Mouse (Mus musculus) stomach, postnatal 0 days (tissue): ENCODE measurements around the gene Btbd6. TPM values are rescaled to one million over a fixed set of nuclear protein-coding genes. Genes with fewer than 3 reads are reported as not detected.

Source experiments
- ATAC-seq: fragments of 200-750 bp; cut with Nextera tagmentation; 2 replicates; pipeline ENCODE4 v1.8.0; 2017; ENCODE audit not compliant: low FRiP score, low TSS enrichment
- DNase-seq: peaks from one replicate; pipeline ENCODE4 v3.0.0-alpha.2; 2016; ENCODE audit warnings: low spot score
- H3K27ac ChIP-seq: fragments of 300-500 bp; sonication (generic); replicated peaks from 2 replicates; pipeline ENCODE4 v1.5.1; 2014; ENCODE audit warnings: mild to moderate bottlenecking, control low read depth
- H3K27me3 ChIP-seq: fragments of 300-500 bp; sonication (generic); 2 replicates; pipeline ENCODE4 v1.6.1; 2014; ENCODE audit warnings: low read length; ENCODE audit not compliant: control insufficient read depth, insufficient read depth
- H3K36me3 ChIP-seq: fragments of 300-500 bp; sonication (generic); 2 replicates; pipeline ENCODE4 v1.6.1; 2014; ENCODE audit warnings: low read length, mixed read lengths; ENCODE audit not compliant: control insufficient read depth, insufficient read depth
- H3K4me1 ChIP-seq: fragments of 300-500 bp; sonication (generic); replicated peaks from 2 replicates; pipeline ENCODE4 v1.6.1; 2014; ENCODE audit warnings: antibody characterized with exemption; ENCODE audit not compliant: control insufficient read depth, insufficient read depth
- H3K4me2 ChIP-seq: fragments of 300-500 bp; sonication (generic); replicated peaks from 2 replicates; pipeline ENCODE4 v1.6.1; 2014; ENCODE audit warnings: low read depth, mild to moderate bottlenecking, control low read depth, moderate library complexity
- H3K4me3 ChIP-seq: fragments of 300-500 bp; sonication (generic); 2 replicates; pipeline ENCODE4 v1.5.1; 2014; ENCODE audit warnings: low read depth, low read length, control low read depth
- H3K9ac ChIP-seq: fragments of 300-500 bp; sonication (generic); 2 replicates; pipeline ENCODE4 v1.6.1; 2014; ENCODE audit warnings: mild to moderate bottlenecking, low read length, control low read depth, mixed read lengths
- H3K9me3 ChIP-seq: fragments of 300-500 bp; sonication (generic); 2 replicates; pipeline ENCODE4 v1.6.1; 2016; ENCODE audit warnings: low read length; ENCODE audit not compliant: control insufficient read depth
- CTCF ChIP-seq: IDR thresholded peaks from 2 replicates; pipeline ENCODE4 v1.5.1; 2016; ENCODE audit warnings: antibody characterized with exemption, low read depth, mild to moderate bottlenecking, moderate library complexity
- EP300 ChIP-seq: optimal IDR thresholded peaks from 2 replicates; pipeline ENCODE3; 2016; ENCODE audit warnings: antibody characterized with exemption
- WGBS: fragments of 180-500 bp; shearing (Covaris S2); extraction: QIAGEN DNeasy Blood & Tissue Kit; methylation state at CpG from one replicate; pipeline ENCODE4 v1.1.7; 2014; 5-methylcytosine and 5-hydroxymethylcytosine counted together
- polyA plus RNA-seq: library from polyadenylated mRNA; unstranded; fragments of >200 nt; fragmentation: Nextera tagmentation; extraction: Ambion mirVana; gene quantifications from 2 replicates; pipeline ENCODE4 v1.2.1, GENCODE M21; 2015

Gene Btbd6
- polyA plus RNA-seq, 1 experiment from 2014 or later: 17.1 TPM

DNA sequence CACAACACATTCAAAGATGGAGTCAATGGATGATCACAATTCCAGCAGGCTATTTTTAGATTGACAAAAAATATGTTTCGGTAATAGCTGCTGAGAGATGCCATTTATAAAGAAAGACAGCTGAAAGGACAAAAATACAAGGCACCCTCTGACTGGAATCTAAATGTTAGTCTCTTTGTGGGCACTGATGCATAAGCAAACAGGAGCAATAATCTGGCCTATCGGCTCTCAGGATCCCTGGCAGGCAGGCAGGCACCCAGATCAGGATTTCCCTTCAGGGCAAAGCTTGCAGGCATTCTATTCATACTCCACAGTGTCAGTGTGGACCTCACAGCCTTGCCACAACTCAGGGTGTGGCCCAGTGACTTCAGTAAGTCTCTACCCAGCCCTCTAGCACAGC is 5.7 kb downstream of the Btbd6 start:
- H3K4me2 ChIP-seq: no peak overlapping the region
- 72% methylated on average over 2 of the region's 2 CpGs for WGBS
- ATAC-seq (no peak), DNase-seq (no peak)
- TF ChIP-seq CTCF: no peak
- TF ChIP-seq EP300: no peak
- H3K27me3 ChIP-seq: no peaks in the 10 kb centered on the region
- peaks cover 5% of the 10 kb centered on the region for H3K4me1 ChIP-seq
- no peak overlapping the region for H3K4me3 ChIP-seq
- H3K9ac ChIP-seq: no peak overlapping the region
- H3K9me3 ChIP-seq: no peaks in the 10 kb centered on the region
- H3K36me3 ChIP-seq: peaks cover 34% of the 10 kb centered on the region
- H3K27ac ChIP-seq: no peak overlapping the region

DNA sequence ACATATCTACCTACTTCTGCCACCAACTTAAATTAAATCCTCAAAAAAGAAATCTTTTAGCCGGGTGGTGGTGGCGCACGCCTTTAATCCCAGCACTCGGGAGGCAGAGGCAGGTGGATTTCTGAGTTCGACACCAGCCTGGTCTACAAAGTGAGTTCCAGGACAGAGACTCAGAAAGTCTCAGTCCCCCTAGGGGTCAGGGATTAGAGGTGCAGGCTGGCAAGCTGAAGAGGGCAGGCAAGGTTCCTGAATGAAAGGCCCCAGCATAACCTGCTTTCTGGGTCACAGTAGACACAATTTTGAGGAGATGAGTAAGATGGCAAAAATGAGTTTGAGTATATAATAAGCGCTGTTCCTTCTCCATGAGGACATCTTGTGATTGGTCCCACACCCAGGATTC is 9.1 kb downstream of the Btbd6 start:
- no peak for ATAC-seq
- 94% methylated on average over 6 of the region's 6 CpGs for WGBS
- no peaks in the 10 kb centered on the region for H3K4me1 ChIP-seq

GRCm38 (mm10) chr12:112987877-112988276 is 11.6 kb downstream of the Btbd6 start:
- no peak overlapping the region for H3K4me3 ChIP-seq
- TF ChIP-seq CTCF (peak; percentile 71), EP300 (no peak)
- H3K27ac ChIP-seq: no peak overlapping the region
- no peak overlapping the region for H3K9ac ChIP-seq
- no peaks in the 10 kb centered on the region for H3K9me3 ChIP-seq
- H3K36me3 ChIP-seq: peaks cover 5% of the 10 kb centered on the region; the same call in 1 of the 2 replicates
- H3K4me1 ChIP-seq: no peaks in the 10 kb centered on the region
- peak; percentile 49 for DNase-seq
- H3K27me3 ChIP-seq: no peaks in the 10 kb centered on the region
- 57% methylated on average over 6 of the region's 6 CpGs for WGBS
- no peak overlapping the region for H3K4me2 ChIP-seq
- ATAC-seq: no peak

More for the DNA sequence above, 9.1 kb downstream of the Btbd6 start:
- peak; percentile 53 for TF ChIP-seq CTCF
- no peak for TF ChIP-seq EP300
- Histone ChIP-seq H3K4me3 (no peak overlapping the region), H3K27me3 (no peaks in the 10 kb centered on the region), H3K9ac (no peak overlapping the region), H3K4me2 (no peak overlapping the region), H3K27ac (no peak overlapping the region), H3K9me3 (no peaks in the 10 kb centered on the region), H3K36me3 (peaks cover 17% of the 10 kb centered on the region; the same call in 1 of the 2 replicates)
- DNase-seq: no peak

DNA sequence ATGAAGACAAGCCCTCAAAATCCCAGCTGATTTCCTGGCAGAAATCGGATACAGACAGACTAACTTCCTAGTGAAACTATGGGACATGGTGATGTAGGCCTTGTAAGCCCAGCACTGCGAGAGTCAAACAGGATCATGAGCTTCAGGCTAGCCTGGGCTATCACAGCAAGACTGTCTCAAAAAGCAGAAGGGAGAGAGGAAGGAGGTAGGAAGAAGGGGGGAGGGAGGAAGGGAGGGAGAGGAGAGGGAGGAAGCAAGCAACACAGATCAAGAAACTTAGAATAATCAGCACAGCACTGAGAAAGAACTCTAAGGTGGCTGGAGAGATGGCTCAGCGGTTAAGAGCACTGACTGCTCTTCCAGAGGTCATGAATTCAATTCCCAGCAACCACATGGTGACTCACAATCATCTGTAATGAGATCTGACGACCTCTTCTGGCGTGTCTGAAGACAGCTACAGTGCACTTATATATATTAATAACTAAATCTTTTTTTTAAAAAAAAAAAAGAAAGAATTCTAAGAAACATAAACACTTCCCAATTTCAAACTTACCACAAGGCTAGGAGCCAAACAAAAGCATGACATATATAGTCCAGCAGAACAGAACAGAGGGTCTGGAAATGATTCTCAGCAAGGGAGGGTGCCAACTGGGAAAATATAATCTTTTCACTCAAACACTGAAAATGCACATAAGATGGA is 14.6 kb downstream of the Btbd6 start:
- DNase-seq (no peak), ATAC-seq (no peak)
- no peak for TF ChIP-seq EP300
- TF ChIP-seq CTCF: no peak
- Histone ChIP-seq H3K4me3 (no peak overlapping the region), H3K27me3 (no peaks in the 10 kb centered on the region), H3K9me3 (no peaks in the 10 kb centered on the region), H3K4me2 (no peak overlapping the region), H3K9ac (no peak overlapping the region), H3K4me1 (no peaks in the 10 kb centered on the region), H3K27ac (no peak overlapping the region), H3K36me3 (peaks cover 3% of the 10 kb centered on the region; the same call in 1 of the 2 replicates)
- WGBS: 72% methylated on average over 5 of the region's 5 CpGs

GRCm38 (mm10) chr12:112991444-112991843 is 15.2 kb downstream of the Btbd6 start:
- Histone ChIP-seq H3K36me3 (peaks cover 3% of the 10 kb centered on the region; the same call in 1 of the 2 replicates), H3K9me3 (no peaks in the 10 kb centered on the region), H3K4me3 (no peak overlapping the region), H3K4me2 (no peak overlapping the region), H3K27me3 (no peaks in the 10 kb centered on the region), H3K9ac (no peak overlapping the region), H3K4me1 (no peaks in the 10 kb centered on the region), H3K27ac (no peak overlapping the region)
- 82% methylated on average over 2 of the region's 2 CpGs for WGBS
- no peak for TF ChIP-seq CTCF
- ATAC-seq (no peak), DNase-seq (no peak)

DNA sequence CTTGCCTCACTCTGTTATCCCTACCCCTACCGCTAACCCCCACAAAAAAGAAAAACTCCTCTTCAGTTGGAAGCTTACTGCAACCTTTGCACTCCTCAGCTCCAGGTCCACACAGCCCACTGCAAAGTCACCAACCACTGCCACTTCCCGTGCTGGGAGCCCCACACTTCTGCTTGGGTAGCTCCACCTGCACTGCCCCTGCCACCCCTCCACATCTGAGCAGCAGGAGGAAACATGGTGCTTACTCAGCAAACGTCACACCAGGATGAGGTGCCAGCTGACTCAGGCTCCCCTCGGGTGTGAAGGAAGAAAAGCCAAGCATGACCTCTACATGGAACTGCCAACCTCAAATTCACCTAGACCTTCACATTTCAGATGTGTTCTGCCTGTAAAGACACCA is 17.9 kb downstream of the Btbd6 start:
- 63% methylated on average over 4 of the region's 4 CpGs for WGBS
- H3K4me2 ChIP-seq: no peak overlapping the region

More for the DNA sequence above, 17.9 kb downstream of the Btbd6 start:
- DNase-seq (no peak), ATAC-seq (0 out of 2 replicates have a peak, but pooled peaks have one; percentile 17)
- Histone ChIP-seq H3K36me3 (no peaks in the 10 kb centered on the region; the same call in 1 of the 2 replicates), H3K9ac (no peak overlapping the region), H3K9me3 (no peaks in the 10 kb centered on the region), H3K4me3 (no peak overlapping the region), H3K27me3 (no peaks in the 10 kb centered on the region), H3K4me1 (peaks cover under 1% of the 10 kb centered on the region; the same call in 1 of the 2 replicates), H3K27ac (no peak overlapping the region)
- TF ChIP-seq EP300: no peak
- TF ChIP-seq CTCF: no peak
